Mouse (Mus musculus): ENCODE measurements around the gene Fgfr3. TPM values are rescaled to one million over a fixed set of nuclear protein-coding genes. Genes with fewer than 3 reads are reported as not detected.

Fgfr3 gene
- polyA plus RNA-seq, 1 experiment from 2014 or later: 40.5 TPM

DNA sequence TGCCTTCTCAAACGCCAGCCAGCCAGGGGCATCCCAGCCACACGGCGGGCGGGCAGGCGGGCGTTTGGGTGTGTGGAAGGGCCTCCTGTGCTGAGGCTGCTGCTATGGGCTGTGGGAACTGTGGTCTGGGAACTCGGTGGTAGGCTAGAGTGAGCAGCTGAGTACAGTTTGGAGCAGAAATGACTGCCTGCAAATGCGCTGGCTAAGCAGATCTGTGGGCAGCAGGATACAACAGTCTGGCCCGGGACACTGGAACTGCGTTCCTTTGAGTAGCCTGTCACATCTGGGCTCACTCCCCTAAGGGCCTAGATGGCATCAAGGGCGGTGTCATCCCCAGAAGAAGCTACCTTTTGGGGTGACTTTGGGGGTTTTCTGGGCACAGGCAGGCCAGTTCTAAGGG, 19.6 kb upstream of the Fgfr3 start:
- Histone ChIP-seq H3K36me3 (no peaks in the 10 kb centered on the region), H3K9me3 (no peaks in the 10 kb centered on the region), H3K27ac (replicated peaks) (no peak overlapping the region; the same call in 1 of the 2 replicates), H3K4me3 (no peak overlapping the region), H3K4me2 (no peak overlapping the region), H3K4me1 (replicated peaks) (peaks cover 31% of the 10 kb centered on the region), H3K27me3 (no peaks in the 10 kb centered on the region), H3K9ac (no peak overlapping the region)
- WGBS: 79% methylated on average over 11 of the region's 11 CpGs
- no peak for ATAC-seq (ENCODE audit: low FRiP score, low read depth)

DNA sequence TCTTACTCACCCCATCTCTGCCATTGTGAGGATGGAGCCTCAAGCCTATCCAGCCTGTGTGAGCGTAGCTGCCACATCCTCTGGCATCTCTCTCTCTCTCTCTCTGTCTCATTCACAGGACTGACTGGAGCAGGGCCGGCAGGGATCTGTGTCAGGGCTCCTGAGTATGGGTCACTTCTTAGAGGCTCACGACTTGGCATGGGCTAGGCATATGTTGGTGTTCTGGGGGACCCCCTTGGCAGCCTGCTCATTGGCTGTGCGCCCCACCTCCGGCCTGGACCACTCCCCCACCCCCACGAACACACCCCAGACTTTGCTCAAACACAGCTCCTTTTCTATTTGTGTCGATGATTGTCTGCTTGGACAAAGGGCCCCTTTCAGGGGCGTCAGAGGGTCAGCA, 17.5 kb upstream of the Fgfr3 start:
- no peak overlapping the region for H3K4me2 ChIP-seq
- peak overlapping the region; percentile 70 for H3K27ac ChIP-seq (replicated peaks)
- H3K36me3 ChIP-seq: no peaks in the 10 kb centered on the region
- no peaks in the 10 kb centered on the region for H3K27me3 ChIP-seq
- H3K4me3 ChIP-seq: no peak overlapping the region
- H3K9me3 ChIP-seq: no peaks in the 10 kb centered on the region
- ATAC-seq (ENCODE audit: low FRiP score, low read depth): peak; percentile 74
- 22% methylated on average over 8 of the region's 8 CpGs for WGBS
- H3K4me1 ChIP-seq (replicated peaks): peaks cover 16% of the 10 kb centered on the region
- H3K9ac ChIP-seq: no peak overlapping the region

DNA sequence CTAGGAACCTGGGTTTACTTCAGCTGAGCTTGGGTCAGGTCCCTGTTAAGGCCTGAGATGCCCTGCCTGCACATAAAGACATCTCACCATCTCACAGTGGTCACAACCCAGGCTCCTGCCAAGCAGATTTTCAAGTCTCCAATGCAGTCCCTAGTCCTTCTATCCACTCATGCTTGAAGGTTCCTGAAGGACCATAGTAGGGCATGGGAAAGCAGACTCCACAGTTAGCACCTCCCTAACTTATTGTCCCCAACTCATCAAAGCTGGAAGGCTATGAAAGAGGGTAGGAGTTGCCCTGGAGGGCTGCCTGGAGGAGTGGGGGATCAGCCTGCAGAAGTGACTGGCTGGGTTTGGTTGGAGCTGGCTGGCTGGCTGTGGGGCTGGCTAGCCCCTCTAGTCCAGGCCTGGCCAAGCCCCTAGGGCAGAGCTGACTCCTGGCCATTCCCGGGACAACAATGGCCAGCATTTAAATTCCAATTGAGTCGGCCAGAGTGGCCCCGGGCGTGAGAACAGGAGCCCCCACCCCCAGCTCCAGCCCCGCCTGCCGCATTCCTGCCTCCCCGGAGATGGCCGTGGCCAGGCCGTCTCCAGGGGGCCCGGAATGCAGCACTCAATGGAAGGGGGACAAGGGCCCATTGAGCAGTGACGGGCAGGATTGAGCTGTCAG, 16.4 kb upstream of the Fgfr3 start:
- H3K4me2 ChIP-seq: no peak overlapping the region
- 3% methylated on average over 11 of the region's 11 CpGs for WGBS
- peak overlapping the region; percentile 70 for H3K27ac ChIP-seq (replicated peaks)
- no peaks in the 10 kb centered on the region for H3K9me3 ChIP-seq
- no peak overlapping the region for H3K4me3 ChIP-seq
- no peaks in the 10 kb centered on the region for H3K36me3 ChIP-seq
- no peak overlapping the region for H3K9ac ChIP-seq
- H3K4me1 ChIP-seq (replicated peaks): peaks cover 16% of the 10 kb centered on the region
- peak; percentile 87 for ATAC-seq (ENCODE audit: low FRiP score, low read depth)
- H3K27me3 ChIP-seq: no peaks in the 10 kb centered on the region

DNA sequence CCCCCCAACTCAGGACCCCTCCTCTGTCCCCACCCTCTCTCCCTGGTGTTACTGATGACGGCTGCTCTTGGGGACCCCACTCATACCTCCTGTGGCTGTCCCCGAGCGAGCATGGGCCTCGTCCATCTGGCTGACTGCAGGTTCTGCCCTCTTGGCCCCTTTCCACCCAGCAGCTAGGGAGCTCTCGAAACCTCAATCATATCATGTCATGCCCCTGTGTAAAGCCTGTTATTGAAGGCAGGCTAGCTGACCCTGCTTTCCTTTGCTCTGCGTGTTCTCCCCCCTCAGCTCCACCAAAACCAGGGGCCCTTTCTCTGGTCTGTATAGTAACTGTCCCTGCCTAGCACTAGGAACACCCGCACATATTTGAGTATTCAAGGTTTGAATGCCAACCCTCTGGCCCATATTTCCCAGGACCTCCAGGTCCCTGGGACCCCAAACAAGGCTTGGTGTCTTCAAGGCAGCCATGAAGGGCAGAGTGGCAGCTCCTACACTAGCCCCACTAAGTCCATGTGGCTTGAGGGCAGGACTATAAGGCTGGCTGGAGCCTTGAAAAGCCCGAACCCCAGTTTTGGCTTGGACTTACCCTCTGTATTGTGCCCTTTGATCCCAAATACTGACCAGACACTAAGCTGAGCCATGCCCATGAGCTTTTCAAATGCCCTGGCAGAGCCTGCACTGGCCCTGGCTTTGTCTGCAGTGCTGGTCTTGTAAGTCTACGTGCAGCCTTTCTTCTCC, 15.7 kb upstream of the Fgfr3 start:
- H3K4me2 ChIP-seq: no peak overlapping the region
- no peak overlapping the region for H3K9ac ChIP-seq
- no peaks in the 10 kb centered on the region for H3K36me3 ChIP-seq
- peak overlapping the region; percentile 69 for H3K27ac ChIP-seq (replicated peaks)
- H3K4me3 ChIP-seq: no peak overlapping the region
- peaks cover 16% of the 10 kb centered on the region for H3K4me1 ChIP-seq (replicated peaks)
- ATAC-seq (ENCODE audit: low FRiP score, low read depth): peak; percentile 41; the same call in 1 of the 2 replicates
- H3K27me3 ChIP-seq: no peaks in the 10 kb centered on the region
- 23% methylated on average over 9 of the region's 9 CpGs for WGBS
- no peaks in the 10 kb centered on the region for H3K9me3 ChIP-seq

DNA sequence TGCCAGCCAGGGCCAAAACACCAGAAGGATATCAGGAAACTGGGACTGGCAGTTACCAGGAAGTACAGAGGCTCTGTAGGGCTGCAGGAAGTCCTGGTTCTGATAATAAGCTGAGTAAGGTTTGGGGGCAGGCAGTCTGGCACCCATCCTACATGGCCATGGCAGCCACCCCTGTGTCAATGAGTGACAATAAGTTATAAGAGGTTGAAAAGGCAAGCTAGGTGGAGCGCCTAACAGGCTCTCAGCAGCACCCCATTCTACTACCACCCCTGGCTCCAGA, 15.2 kb upstream of the Fgfr3 start:
- H3K9ac ChIP-seq: no peak overlapping the region
- ATAC-seq (ENCODE audit: low FRiP score, low read depth): no peak
- no peaks in the 10 kb centered on the region for H3K27me3 ChIP-seq
- H3K27ac ChIP-seq (replicated peaks): 0 out of 2 replicates have a peak overlapping the region, but pooled peaks have one; percentile 69
- 100% methylated on average over 1 of the region's 1 CpGs for WGBS
- H3K4me2 ChIP-seq: no peak overlapping the region
- H3K4me3 ChIP-seq: no peak overlapping the region
- peaks cover 16% of the 10 kb centered on the region for H3K4me1 ChIP-seq (replicated peaks)
- H3K9me3 ChIP-seq: no peaks in the 10 kb centered on the region
- H3K36me3 ChIP-seq: no peaks in the 10 kb centered on the region

DNA sequence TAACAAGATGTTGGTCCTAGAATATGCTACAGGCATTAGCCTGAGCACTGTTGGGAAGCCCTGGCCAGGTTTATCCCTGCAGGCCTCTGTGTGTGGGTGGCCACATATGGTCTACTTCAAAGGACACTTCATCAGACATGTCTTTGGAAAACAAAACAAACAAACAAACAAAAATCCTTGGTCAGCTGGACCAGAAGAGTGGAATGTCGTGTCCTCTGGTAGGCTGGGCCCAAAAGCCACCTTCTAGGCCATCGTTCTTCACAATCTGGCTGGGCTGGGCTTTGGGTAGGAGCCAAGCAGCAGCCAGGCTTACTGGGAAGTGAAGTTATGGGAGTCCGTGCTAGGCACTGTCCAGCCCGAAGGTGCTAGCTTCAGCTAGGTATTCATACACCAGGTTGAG, 14.3 kb upstream of the Fgfr3 start:
- H3K4me1 ChIP-seq (replicated peaks): peaks cover 16% of the 10 kb centered on the region
- no peaks in the 10 kb centered on the region for H3K36me3 ChIP-seq
- 72% methylated on average over 4 of the region's 4 CpGs for WGBS
- H3K4me3 ChIP-seq: no peak overlapping the region
- no peak overlapping the region for H3K27ac ChIP-seq (replicated peaks)
- no peak overlapping the region for H3K9ac ChIP-seq
- ATAC-seq (ENCODE audit: low FRiP score, low read depth): no peak
- H3K4me2 ChIP-seq: no peak overlapping the region
- no peaks in the 10 kb centered on the region for H3K27me3 ChIP-seq
- no peaks in the 10 kb centered on the region for H3K9me3 ChIP-seq

DNA sequence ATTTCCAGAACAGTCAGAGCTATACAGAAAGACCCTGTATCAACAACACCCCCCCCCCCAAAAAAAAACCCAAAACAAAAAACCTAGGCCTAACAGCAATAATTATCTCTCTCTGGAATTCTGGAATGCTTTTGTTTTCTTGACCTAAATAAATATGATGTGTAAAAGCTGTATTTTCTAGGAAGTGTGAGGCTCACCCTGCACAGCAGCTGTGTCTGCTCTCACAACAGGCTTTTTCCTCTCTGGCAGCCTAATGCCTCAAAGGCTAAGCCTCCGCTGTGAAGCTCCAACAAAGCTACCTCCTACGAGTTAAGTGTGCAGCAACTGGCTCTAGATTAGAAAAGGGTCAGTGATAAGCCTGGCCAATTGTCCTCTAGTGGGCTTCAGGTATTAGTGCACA, 12.4 kb upstream of the Fgfr3 start:
- H3K4me2 ChIP-seq: no peak overlapping the region
- no peak overlapping the region for H3K4me3 ChIP-seq
- no peak overlapping the region for H3K27ac ChIP-seq (replicated peaks)
- no peaks in the 10 kb centered on the region for H3K36me3 ChIP-seq
- ATAC-seq (ENCODE audit: low FRiP score, low read depth): no peak
- no peaks in the 10 kb centered on the region for H3K9me3 ChIP-seq
- H3K9ac ChIP-seq: no peak overlapping the region
- no peaks in the 10 kb centered on the region for H3K27me3 ChIP-seq
- peaks cover 12% of the 10 kb centered on the region for H3K4me1 ChIP-seq (replicated peaks)
- WGBS: 50% methylated on average over 2 of the region's 2 CpGs

DNA sequence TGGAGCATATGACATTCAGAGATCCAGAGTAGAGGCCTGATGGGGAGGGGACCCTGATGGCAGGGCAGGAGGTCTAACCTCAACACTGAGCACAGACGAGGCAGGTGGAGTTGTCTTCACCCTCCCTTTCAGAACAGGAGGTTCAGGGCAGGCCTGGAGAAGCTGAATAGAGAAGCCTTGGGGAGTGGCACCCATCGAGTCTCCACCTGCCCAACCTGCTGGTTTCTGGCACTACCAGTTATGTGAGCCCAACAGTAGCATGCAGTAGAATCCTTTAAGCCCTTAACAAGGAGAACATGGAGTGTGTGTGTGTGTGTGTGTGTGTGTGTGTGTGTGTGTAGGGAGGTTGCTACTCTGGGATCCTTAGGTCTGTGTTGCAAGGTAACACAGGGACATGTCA, 8.9 kb upstream of the Fgfr3 start:
- no peak overlapping the region for H3K27ac ChIP-seq (replicated peaks)
- H3K4me1 ChIP-seq (replicated peaks): no peaks in the 10 kb centered on the region
- 83% methylated on average over 2 of the region's 2 CpGs for whole genome bisulfite sequencing
- H3K36me3 ChIP-seq: no peaks in the 10 kb centered on the region
- no peak for ATAC-seq (ENCODE audit: low FRiP score, low read depth)
- no peaks in the 10 kb centered on the region for H3K9me3 ChIP-seq
- H3K4me2 ChIP-seq: no peak overlapping the region
- no peak overlapping the region for H3K9ac ChIP-seq
- H3K27me3 ChIP-seq: no peaks in the 10 kb centered on the region
- H3K4me3 ChIP-seq: no peak overlapping the region

DNA sequence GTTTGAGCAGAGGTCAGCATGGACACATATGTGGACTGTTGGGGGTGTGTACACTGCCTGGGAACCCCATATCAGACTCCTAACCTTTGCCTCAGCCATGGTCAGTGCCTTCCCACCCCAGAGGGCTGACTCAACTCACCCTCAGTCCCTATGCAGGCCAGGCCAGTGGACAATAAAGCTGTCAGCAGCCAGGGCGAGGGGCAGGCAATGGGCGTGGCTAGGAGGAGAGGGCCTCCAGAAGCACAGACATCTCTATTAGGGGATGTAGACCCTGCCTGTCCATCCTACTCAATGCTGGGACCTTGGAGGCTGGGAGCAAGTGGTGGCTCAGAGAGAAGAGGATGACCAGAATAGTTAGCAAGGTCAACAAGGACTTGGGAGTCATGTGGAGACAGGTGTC, 6.3 kb upstream of the Fgfr3 start:
- Histone ChIP-seq H3K9me3 (no peaks in the 10 kb centered on the region), H3K4me3 (no peak overlapping the region), H3K9ac (no peak overlapping the region), H3K4me1 (replicated peaks) (no peaks in the 10 kb centered on the region), H3K4me2 (no peak overlapping the region), H3K36me3 (no peaks in the 10 kb centered on the region), H3K27me3 (no peaks in the 10 kb centered on the region), H3K27ac (replicated peaks) (no peak overlapping the region)
- 36% methylated on average over 2 of the region's 2 CpGs for WGBS
- ATAC-seq (ENCODE audit: low FRiP score, low read depth): no peak

DNA sequence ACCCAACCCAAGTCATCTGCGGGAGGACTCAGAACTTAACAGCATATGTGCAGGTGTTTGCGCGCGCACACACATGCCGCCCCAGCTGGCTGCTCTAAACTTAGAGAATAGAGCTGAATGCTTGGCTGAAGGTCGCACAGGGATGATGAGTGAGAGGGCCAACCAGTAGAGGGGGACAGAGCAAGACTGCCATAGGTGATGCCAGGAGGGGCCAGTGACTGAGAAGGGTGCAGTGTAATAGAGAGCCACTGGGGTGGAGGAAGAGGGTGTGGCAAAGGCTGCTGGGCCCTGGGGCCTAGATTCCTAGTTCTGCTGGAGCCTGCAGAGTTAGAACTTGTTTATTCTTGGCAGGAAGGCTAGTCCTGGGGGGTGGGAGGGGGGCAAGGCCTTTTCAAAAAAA, 5.0 kb upstream of the Fgfr3 start:
- peaks cover 4% of the 10 kb centered on the region for H3K4me1 ChIP-seq (replicated peaks)
- no peak overlapping the region for H3K27ac ChIP-seq (replicated peaks)
- WGBS: 85% methylated on average over 6 of the region's 6 CpGs
- no peak overlapping the region for H3K9ac ChIP-seq
- H3K4me3 ChIP-seq: no peak overlapping the region
- ATAC-seq (ENCODE audit: low FRiP score, low read depth): no peak
- no peaks in the 10 kb centered on the region for H3K9me3 ChIP-seq
- H3K4me2 ChIP-seq: no peak overlapping the region
- no peaks in the 10 kb centered on the region for H3K27me3 ChIP-seq
- H3K36me3 ChIP-seq: no peaks in the 10 kb centered on the region

DNA sequence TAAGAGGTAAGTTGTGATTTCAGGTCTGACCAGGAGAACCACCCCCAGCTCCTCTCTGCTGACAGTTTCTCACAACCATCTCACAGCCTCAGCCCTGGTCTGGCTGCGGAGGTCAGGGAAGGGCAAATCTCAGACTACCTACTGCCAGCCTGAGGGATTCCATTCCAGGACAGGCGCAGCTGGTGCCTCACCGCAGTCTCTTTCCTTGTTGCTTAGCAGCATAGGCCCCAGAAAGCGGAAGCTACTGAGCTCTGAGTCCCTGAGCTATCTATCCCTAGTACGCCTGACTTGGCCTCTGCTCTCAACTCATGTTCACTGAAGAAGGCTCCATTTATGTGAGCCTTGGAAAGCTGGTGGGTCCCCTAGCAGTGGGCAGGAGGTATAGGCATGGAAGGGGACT, 3.0 kb upstream of the Fgfr3 start:
- no peaks in the 10 kb centered on the region for H3K27me3 ChIP-seq

DNA sequence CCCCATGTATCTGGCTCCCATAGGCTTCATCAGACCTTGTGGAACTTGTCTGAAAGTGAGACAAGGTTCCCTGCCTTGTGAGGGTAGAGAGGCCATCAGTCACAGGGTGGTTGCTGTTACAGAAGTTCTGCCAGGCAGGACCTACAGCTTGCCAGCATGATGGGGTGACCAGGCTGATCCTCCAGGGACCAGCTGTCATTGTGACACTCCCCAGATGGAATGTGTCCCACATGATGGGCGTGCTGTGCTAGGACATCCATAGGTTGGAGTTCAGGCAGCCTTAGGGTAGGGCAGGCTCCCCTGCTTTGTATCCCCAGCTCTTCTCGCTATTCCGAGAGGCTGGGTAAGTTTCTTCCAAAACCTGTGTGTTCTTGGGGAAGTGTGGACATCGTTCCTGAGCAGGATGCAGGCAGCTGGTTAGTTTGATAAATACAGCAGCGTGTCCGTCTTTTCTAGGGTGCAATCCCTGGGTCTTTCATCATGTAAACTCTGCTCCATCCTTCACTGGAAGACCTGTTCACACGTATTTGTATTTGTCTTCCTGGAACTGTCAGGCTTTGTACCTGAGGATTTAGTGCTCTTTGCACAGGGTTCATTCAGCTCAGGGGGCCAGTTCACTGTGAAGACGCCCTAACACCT, 503 bp upstream of the Fgfr3 start:
- Histone ChIP-seq H3K36me3 (no peaks in the 10 kb centered on the region), H3K9me3 (no peaks in the 10 kb centered on the region), H3K27me3 (0 out of 2 replicates have a peak, but pooled peaks cover 4% of the 10 kb centered on the region), H3K27ac (replicated peaks) (no peak overlapping the region), H3K9ac (peak overlapping the region; percentile 63; the same call in 1 of the 2 replicates), H3K4me2 (peak overlapping the region; percentile 93), H3K4me1 (replicated peaks) (peaks cover 30% of the 10 kb centered on the region), H3K4me3 (peak overlapping the region; percentile 53)
- ATAC-seq (ENCODE audit: low FRiP score, low read depth): no peak
- 10% methylated on average over 8 of the region's 8 CpGs for WGBS

More for the DNA sequence above, 3.0 kb upstream of the Fgfr3 start:
- H3K27ac ChIP-seq (replicated peaks): no peak overlapping the region
- no peak overlapping the region for H3K9ac ChIP-seq
- H3K4me2 ChIP-seq: no peak overlapping the region
- no peaks in the 10 kb centered on the region for H3K36me3 ChIP-seq
- H3K9me3 ChIP-seq: no peaks in the 10 kb centered on the region
- H3K4me3 ChIP-seq: no peak overlapping the region
- WGBS: 48% methylated on average over 5 of the region's 5 CpGs
- peaks cover 24% of the 10 kb centered on the region for H3K4me1 ChIP-seq (replicated peaks)
- no peak for ATAC-seq (ENCODE audit: low FRiP score, low read depth)

Measured in hindbrain, embryonic 15.5 days (tissue).